Mouse (Mus musculus): Measurements from ENCODE around the gene Grifin.

Grifin gene

GRCm38 (mm10) chr5:140549306-140550047 is 15.4 kb downstream of the Grifin start:
- peak; percentile 50 for DNase-seq (ENCODE audit: low spot score)

DNA sequence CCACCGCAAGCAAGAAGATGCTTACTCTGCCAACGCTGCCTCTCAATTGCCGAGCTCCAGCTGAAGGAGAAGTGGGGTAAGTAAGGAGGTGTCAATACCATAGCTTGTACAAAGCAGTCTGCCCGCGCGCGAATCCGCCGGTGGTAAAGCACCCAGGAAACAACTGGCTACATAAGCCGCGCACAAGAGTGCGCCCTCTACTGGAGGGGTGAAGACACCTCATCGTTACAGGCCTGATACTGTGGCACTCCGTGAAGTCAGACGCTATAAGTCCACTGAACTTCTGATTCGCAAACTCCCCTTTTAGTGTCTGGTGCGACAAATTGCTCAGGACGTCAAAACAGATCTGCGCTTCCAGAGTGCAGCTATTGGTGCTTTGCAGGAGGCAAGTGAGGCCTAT is 18.5 kb downstream of the Grifin start:
- no peak for DNase-seq (ENCODE audit: low spot score)

DNA sequence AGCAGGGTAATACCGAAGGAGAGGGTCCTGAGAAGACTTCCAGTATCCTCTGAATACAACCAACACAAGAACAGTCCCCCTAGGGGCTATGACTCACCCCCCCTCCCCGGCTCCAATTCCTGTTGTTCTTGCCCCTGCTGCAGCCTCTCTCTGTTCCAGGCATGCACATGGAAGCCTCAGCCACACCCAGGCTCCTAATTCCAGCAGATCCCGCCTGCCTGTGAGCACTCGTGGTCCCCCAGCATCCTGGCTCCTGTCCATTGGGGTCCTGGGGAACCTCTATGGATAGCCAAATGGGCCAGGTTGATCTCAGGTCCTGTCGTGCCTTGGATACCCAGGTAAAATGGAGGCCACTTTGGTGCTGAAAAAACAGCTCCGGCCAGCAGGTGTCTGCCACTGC is 19.2 kb downstream of the Grifin start:
- no peak for DNase-seq (ENCODE audit: low spot score)

- DNase-seq (ENCODE audit: low spot score): peak; percentile 68
Observed at GRCm38 (mm10) chr5:140542811-140543575, 21.9 kb downstream of the Grifin start.

DNA sequence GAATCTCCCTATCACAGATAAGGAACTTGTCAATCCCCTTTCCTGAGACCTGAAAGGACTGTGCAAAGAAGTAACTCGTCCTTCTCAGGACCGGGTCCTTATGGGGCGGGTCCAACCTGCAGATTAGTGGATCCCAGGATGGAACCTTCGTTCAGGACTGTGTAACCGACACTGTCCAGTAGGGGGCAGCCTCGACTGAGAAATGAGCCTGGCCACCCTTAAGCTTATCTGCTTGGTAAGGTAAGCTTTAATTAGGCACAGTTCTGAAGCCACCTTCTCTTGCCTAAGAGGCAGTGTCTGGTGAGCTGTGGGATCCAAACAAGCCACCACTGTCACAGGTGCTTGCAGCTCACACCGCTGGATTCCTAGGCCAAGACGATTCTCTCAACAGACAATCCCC is 24.8 kb downstream of the Grifin start:
- DNase-seq (ENCODE audit: low spot score): peak; percentile 85

DNA sequence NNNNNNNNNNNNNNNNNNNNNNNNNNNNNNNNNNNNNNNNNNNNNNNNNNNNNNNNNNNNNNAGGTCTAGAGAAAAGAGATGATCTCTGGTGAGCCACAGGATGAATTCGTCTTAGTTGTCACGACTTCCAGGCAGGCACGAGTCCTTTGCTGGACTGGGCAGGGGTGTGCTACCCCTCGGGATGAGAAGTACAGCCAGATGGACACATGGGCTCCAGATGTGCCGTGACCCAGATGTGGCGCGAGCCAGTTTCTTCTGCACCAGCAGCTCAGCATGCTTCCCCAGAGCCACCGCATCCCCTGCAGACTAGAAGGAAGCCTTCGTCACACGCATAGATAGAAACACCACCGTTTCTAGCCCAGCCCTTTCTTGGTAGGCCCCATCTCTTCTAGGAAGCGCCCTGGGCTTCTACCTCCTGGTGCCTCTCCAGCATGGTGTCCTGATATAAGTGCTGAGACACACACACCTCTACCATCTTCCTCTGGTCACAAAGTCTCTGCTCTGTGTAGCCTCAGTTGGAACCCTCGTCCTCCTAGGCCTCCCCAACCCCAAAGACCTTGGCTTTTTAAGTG is 26.7 kb downstream of the Grifin start:
- DNase-seq (ENCODE audit: low spot score): no peak

GRCm38 (mm10) chr5:140526754-140527153 is 38.1 kb downstream of the Grifin start:
- no peak for DNase-seq (ENCODE audit: low spot score)

GRCm38 (mm10) chr5:140521196-140521595 is 43.7 kb downstream of the Grifin start:
- no peak for DNase-seq (ENCODE audit: low spot score)

- no peak for DNase-seq (ENCODE audit: low spot score)
Observed at GRCm38 (mm10) chr5:140517921-140518230, 47.0 kb downstream of the Grifin start.

DNA sequence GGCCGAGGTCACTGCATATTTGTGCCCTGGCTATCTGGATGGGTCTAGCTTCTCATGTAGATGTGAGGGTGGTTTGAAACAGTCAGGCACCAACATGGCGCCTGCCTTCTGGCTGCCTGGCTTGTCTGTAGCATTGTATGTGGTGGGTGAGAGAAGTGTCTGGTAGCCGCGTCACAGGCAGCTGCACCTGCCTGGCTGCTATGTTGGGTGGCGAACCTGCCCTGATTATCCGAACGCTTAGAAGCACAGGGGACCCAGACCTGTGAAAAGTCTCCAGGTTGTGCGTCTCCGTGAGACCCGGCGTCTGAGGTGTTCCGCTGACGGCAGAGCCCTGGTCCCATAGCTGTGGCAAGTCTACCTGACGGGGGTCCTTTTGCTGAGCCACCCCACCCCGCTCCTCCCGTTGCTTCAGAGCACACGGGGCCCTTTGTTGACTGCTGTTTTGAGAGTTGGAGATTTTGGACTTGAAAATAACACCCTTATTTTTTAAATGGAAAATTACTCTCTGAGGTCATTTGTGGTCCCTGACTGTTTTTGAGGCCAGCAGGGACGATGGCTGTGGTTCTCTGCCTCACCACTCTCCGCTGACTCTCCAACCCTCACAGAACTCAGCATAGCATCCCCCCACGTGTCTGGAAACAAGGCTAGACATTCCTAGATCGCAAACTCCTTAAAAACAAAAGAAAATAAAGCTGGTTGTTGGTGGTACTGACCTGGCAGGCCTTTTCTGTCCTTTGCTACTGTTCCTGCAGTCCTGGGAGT is 47.5 kb downstream of the Grifin start:
- DNase-seq (ENCODE audit: low spot score): no peak

DNA sequence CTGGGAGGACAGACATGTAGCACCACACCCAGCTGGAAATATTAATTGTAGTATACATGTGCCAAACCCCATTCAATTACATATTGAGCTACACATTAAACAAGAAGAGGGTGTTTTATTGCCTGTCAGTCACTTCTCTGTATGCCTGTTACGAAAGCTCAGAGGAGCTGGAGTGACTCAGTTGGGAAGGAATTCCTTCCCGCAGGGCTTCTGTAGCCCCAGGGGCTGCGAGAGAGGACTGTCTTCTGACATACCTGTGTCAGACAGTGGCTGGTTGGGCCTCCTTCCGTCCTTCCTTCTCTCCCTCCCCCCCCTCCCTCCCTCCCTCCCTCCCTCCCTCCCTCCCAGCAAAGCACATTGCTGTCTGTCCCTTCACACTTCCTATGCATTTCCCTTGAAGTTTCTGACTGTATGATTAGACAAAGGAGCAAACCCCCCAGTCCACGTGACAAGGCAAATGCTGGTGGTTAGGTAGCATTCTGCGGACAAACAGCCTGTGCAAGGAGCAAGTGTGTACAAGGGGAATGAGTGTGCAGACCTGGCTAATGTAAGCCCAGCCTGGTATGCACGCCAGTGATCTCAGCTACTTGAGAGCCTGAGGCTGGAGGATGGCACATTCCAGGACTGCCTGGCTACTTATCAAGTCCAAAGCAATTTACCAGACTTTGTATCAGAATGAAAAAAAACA is 49.9 kb downstream of the Grifin start:
- no peak for DNase-seq (ENCODE audit: low spot score)

- no peak for DNase-seq (ENCODE audit: low spot score)
Observed at GRCm38 (mm10) chr5:140513921-140514320, 51.0 kb downstream of the Grifin start.
